Mouse (Mus musculus): Measurements from ENCODE around the gene Thrsp. TPM values are rescaled to one million over a fixed set of nuclear protein-coding genes. Genes with fewer than 3 reads are reported as not detected.

The Thrsp gene
- polyA plus RNA-seq, 1 experiment from 2014 or later = 0.48 TPM

DNA sequence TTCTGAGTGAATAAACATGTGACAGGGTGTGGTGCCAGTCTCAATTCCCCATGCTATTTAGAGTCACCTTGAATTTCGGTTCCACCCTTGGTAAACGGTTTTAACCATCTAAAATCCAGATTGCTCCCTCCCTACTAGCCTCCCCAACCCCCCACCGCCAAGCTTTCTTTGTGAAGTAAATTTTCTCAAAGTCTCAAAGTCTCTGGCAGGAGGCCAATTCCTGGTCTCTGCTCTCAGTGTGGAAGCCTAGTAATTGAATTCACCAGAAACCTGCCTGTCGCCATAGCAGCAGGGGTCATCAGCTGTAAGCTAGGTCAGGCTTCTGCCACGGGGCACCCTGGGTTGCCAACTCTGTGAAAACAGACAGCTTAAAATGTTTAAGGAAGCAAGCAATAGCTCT lies 12.2 kb upstream of the Thrsp start:
- Histone ChIP-seq H3K4me1 (peaks cover 22% of the 10 kb centered on the region), H3K36me3 (no peaks in the 10 kb centered on the region), H3K4me2 (replicated peaks) (peak overlapping the region; percentile 36), H3K9ac (no peak overlapping the region), H3K9me3 (no peaks in the 10 kb centered on the region), H3K27me3 (replicated peaks) (no peaks in the 10 kb centered on the region), H3K4me3 (no peak overlapping the region), H3K27ac (peak overlapping the region; percentile 4; the same call in 1 of the 2 replicates)
- peak; percentile 86 for ATAC-seq (ENCODE audit: low FRiP score, low read depth)
- 2% methylated on average over 5 of the region's 5 CpGs for WGBS

DNA sequence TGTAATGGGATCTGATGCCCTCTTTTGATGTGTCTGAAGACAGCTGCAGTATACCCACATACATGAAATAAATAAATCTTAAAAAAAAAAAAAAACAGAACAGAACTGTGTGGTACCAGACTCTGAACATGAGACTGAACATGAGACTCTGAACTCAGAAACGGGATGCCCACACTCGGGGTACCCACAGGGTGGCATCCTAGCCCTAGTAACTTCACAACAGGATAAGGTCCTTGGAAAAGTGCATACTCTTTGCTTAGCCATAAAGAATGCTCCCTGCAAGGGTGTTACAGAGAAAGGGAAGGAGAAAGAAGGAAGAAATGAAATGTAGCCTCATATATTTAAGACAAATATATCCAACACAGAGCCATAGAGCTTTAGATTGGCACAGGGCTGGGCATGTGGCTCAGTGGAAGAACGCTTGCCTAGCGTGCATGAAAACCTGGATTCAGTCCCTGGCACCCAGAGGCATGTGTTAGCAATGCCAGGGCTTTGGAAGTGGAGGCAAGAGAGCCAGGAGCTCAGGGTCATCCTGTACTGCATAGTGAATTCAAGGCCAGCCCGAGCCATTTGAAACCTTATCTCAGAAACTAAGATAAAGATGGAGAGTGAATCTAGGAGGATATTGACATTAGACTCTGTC lies 10.4 kb upstream of the Thrsp start:
- WGBS = 87% methylated on average over 5 of the region's 5 CpGs

GRCm38 (mm10) chr7:97427296-97427695 lies 9.8 kb upstream of the Thrsp start:
- no peak overlapping the region for H3K9ac ChIP-seq
- no peak overlapping the region for H3K4me2 ChIP-seq (replicated peaks)
- no peaks in the 10 kb centered on the region for H3K9me3 ChIP-seq
- 87% methylated on average over 6 of the region's 6 CpGs for WGBS
- no peak overlapping the region for H3K4me3 ChIP-seq
- no peaks in the 10 kb centered on the region for H3K36me3 ChIP-seq
- peaks cover 22% of the 10 kb centered on the region for H3K4me1 ChIP-seq
- H3K27ac ChIP-seq = no peak overlapping the region
- ATAC-seq (ENCODE audit: low FRiP score, low read depth) = no peak
- H3K27me3 ChIP-seq (replicated peaks) = no peaks in the 10 kb centered on the region

More for the DNA sequence above, 10.4 kb upstream of the Thrsp start:
- Histone ChIP-seq H3K27ac (no peak overlapping the region), H3K4me3 (no peak overlapping the region), H3K4me2 (replicated peaks) (no peak overlapping the region), H3K9me3 (no peaks in the 10 kb centered on the region), H3K4me1 (peaks cover 22% of the 10 kb centered on the region), H3K9ac (no peak overlapping the region), H3K36me3 (no peaks in the 10 kb centered on the region), H3K27me3 (replicated peaks) (no peaks in the 10 kb centered on the region)
- no peak for ATAC-seq (ENCODE audit: low FRiP score, low read depth)

DNA sequence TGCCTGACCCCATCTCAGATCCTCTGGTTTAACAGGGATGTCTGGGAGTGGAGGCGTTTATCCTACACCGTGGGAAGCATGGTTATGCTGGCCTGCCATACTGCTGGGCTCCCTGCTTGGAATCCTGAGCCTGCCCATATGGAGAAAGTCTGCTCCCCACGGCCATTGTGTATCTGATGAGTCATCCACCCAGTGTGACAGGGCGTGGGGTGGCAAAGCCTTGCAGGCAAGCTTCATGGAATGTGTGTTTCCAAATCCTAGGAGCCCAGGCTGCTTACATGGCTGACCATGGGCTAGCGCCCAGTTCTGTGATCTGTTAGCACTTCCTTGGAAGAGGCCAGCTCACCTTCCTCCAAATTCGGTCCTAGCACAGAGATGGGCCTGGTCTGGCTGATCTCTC lies 9.0 kb upstream of the Thrsp start:
- 76% methylated on average over 6 of the region's 6 CpGs for WGBS
- Histone ChIP-seq H3K4me3 (no peak overlapping the region), H3K9ac (no peak overlapping the region), H3K27ac (no peak overlapping the region), H3K36me3 (no peaks in the 10 kb centered on the region), H3K4me1 (peaks cover 20% of the 10 kb centered on the region), H3K27me3 (replicated peaks) (no peaks in the 10 kb centered on the region), H3K9me3 (no peaks in the 10 kb centered on the region), H3K4me2 (replicated peaks) (no peak overlapping the region)
- no peak for ATAC-seq (ENCODE audit: low FRiP score, low read depth)

DNA sequence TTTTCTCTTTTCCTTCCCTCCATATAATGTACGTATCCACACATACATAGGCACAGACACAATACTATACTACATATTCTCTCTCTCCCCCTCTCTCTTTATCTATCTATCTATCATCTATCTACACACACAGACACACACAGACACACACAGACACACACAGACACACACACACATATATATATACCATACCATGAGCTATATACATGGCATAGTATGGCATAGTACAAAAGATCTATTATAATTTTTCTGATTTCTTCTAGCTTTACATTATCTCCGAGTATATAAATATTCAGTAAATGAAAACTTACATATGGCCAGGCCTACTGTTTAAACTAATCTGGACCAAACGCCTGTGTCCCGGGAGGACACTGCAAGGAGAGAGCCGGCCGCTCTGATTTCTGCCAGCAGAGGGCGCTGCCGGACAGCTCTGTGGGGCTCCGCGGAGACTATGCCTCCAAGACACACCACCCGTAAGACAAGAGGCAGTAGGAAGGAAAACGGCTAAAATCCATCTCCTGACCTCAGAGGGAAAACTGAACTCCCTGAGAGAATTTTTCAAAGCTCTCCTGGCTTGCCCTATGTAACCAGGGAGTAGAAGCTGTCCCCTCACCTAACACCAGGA lies 7.2 kb upstream of the Thrsp start:
- ATAC-seq (ENCODE audit: low FRiP score, low read depth) = peak; percentile 71; the same call in 1 of the 2 replicates
- 10% methylated on average over 12 of the region's 12 CpGs for WGBS
- H3K27me3 ChIP-seq (replicated peaks) = no peaks in the 10 kb centered on the region

GRCm38 (mm10) chr7:97423754-97424153 lies 6.2 kb upstream of the Thrsp start:
- no peak for ATAC-seq (ENCODE audit: low FRiP score, low read depth)

More for the DNA sequence above, 7.2 kb upstream of the Thrsp start:
- H3K4me1 ChIP-seq = peaks cover 10% of the 10 kb centered on the region
- H3K9ac ChIP-seq = no peak overlapping the region
- H3K36me3 ChIP-seq = no peaks in the 10 kb centered on the region
- H3K27ac ChIP-seq = no peak overlapping the region
- H3K4me2 ChIP-seq (replicated peaks) = 0 out of 2 replicates have a peak overlapping the region, but pooled peaks have one; percentile 9
- H3K4me3 ChIP-seq = no peak overlapping the region
- no peaks in the 10 kb centered on the region for H3K9me3 ChIP-seq

DNA sequence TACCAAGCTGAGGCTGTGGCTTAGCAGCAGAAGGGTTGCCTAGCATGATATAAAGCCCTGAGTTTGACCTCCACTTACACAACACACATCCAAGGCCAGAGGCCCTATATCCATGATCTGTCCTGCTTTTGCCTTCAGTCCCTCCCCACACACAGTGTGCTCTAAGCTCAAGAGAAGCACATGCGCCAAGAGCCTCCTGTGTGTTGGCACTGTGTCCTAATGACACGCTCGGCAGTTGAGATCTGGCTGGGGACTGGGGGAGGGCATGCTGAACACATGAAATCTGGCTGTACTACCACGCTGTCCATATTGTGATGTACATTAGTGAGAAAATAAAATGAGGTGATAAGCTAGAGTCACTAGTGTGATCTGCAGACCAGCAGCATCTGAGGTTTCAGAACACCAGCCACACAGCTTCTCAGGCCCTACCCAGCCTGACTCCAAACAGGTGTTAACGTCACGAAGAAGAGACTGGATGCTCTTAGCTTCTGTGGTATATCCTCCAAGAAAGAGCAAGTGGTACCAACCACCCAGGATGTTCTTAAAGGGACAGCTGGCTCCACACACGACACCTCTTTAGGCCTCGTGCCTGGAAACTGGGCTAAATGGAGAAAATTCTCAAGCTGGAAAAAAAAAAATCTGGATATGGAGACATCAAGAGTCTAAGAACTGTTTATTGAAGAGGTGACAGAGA lies 3.6 kb upstream of the Thrsp start:
- Histone ChIP-seq H3K27ac (no peak overlapping the region), H3K4me3 (no peak overlapping the region), H3K4me2 (replicated peaks) (no peak overlapping the region), H3K27me3 (replicated peaks) (no peaks in the 10 kb centered on the region), H3K4me1 (0 out of 2 replicates have a peak, but pooled peaks cover 2% of the 10 kb centered on the region), H3K9ac (no peak overlapping the region), H3K36me3 (no peaks in the 10 kb centered on the region), H3K9me3 (no peaks in the 10 kb centered on the region)
- ATAC-seq (ENCODE audit: low FRiP score, low read depth) = no peak
- 86% methylated on average over 8 of the region's 8 CpGs for WGBS

More at GRCm38 (mm10) chr7:97423754-97424153, 6.2 kb upstream of the Thrsp start:
- 64% methylated on average over 5 of the region's 5 CpGs for WGBS
- Histone ChIP-seq H3K4me3 (no peak overlapping the region), H3K9ac (no peak overlapping the region), H3K9me3 (no peaks in the 10 kb centered on the region), H3K36me3 (no peaks in the 10 kb centered on the region), H3K4me2 (replicated peaks) (no peak overlapping the region), H3K27ac (no peak overlapping the region), H3K4me1 (0 out of 2 replicates have a peak, but pooled peaks cover 2% of the 10 kb centered on the region), H3K27me3 (replicated peaks) (no peaks in the 10 kb centered on the region)

GRCm38 (mm10) chr7:97420406-97420805 lies 2.9 kb upstream of the Thrsp start:
- no peak for ATAC-seq (ENCODE audit: low FRiP score, low read depth)
- no peaks in the 10 kb centered on the region for H3K9me3 ChIP-seq
- 79% methylated on average over 1 of the region's 1 CpGs for WGBS

DNA sequence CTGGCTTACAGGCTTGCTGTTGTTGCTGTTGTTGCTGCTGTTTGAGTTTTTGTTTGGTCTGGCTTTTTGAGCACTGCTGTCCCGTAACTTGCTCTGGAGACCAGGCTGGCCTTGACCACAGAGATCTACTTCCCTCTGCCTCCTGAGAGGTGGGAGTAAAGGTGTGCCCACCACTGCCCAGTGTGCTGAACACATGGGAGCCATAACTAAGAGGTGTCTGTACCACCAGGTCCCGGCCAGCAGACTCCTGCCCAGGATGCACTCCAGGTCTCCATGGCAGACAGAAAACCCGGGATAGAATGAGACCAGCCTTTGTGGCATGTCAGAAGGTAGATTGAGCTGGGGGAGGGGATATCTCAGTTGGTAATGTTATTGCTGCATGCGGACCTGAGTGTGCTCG lies 1.6 kb upstream of the Thrsp start:
- WGBS = 81% methylated on average over 5 of the region's 5 CpGs

More at GRCm38 (mm10) chr7:97420406-97420805, 2.9 kb upstream of the Thrsp start:
- Histone ChIP-seq H3K27ac (no peak overlapping the region), H3K27me3 (replicated peaks) (no peaks in the 10 kb centered on the region), H3K4me3 (no peak overlapping the region), H3K36me3 (no peaks in the 10 kb centered on the region), H3K4me2 (replicated peaks) (no peak overlapping the region), H3K9ac (no peak overlapping the region), H3K4me1 (0 out of 2 replicates have a peak, but pooled peaks cover 2% of the 10 kb centered on the region)

GRCm38 (mm10) chr7:97418717-97419116 lies 1.2 kb upstream of the Thrsp start:
- no peaks in the 10 kb centered on the region for H3K27me3 ChIP-seq (replicated peaks)
- no peaks in the 10 kb centered on the region for H3K36me3 ChIP-seq
- no peak overlapping the region for H3K27ac ChIP-seq
- ATAC-seq (ENCODE audit: low FRiP score, low read depth) = no peak
- H3K4me1 ChIP-seq = no peaks in the 10 kb centered on the region
- H3K4me3 ChIP-seq = no peak overlapping the region
- no peaks in the 10 kb centered on the region for H3K9me3 ChIP-seq
- no peak overlapping the region for H3K9ac ChIP-seq
- WGBS = 74% methylated on average over 5 of the region's 5 CpGs
- H3K4me2 ChIP-seq (replicated peaks) = no peak overlapping the region

More for the DNA sequence above, 1.6 kb upstream of the Thrsp start:
- H3K27me3 ChIP-seq (replicated peaks) = no peaks in the 10 kb centered on the region
- H3K9me3 ChIP-seq = no peaks in the 10 kb centered on the region
- no peak for ATAC-seq (ENCODE audit: low FRiP score, low read depth)
- no peak overlapping the region for H3K4me2 ChIP-seq (replicated peaks)
- no peak overlapping the region for H3K27ac ChIP-seq
- no peak overlapping the region for H3K4me3 ChIP-seq
- H3K4me1 ChIP-seq = no peaks in the 10 kb centered on the region
- H3K9ac ChIP-seq = no peak overlapping the region
- no peaks in the 10 kb centered on the region for H3K36me3 ChIP-seq

DNA sequence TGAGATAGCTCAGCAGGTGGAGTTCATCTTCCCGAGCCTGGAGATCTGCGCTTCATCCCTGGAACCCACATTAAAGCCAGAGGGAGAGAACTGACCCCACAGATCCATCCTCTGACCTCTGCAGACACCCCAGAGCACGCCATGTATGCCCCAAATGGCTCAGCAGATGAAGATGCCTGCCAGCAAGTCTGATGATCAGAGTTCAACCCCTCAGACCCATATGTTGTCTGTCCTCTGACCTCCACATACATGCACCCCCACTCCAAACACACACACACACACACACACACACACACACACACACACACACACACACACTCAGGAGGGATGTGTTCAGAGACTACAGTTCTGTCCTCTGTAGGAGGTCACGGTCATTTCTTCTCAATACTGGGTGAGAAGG lies 1.1 kb downstream of the Thrsp start:
- 85% methylated on average over 4 of the region's 4 CpGs for WGBS
- Histone ChIP-seq H3K4me3 (no peak overlapping the region), H3K9ac (no peak overlapping the region), H3K4me1 (no peaks in the 10 kb centered on the region), H3K27ac (no peak overlapping the region), H3K27me3 (replicated peaks) (no peaks in the 10 kb centered on the region), H3K4me2 (replicated peaks) (no peak overlapping the region), H3K36me3 (peaks cover 2% of the 10 kb centered on the region; the same call in 1 of the 2 replicates), H3K9me3 (no peaks in the 10 kb centered on the region)
- ATAC-seq (ENCODE audit: low FRiP score, low read depth) = no peak

DNA sequence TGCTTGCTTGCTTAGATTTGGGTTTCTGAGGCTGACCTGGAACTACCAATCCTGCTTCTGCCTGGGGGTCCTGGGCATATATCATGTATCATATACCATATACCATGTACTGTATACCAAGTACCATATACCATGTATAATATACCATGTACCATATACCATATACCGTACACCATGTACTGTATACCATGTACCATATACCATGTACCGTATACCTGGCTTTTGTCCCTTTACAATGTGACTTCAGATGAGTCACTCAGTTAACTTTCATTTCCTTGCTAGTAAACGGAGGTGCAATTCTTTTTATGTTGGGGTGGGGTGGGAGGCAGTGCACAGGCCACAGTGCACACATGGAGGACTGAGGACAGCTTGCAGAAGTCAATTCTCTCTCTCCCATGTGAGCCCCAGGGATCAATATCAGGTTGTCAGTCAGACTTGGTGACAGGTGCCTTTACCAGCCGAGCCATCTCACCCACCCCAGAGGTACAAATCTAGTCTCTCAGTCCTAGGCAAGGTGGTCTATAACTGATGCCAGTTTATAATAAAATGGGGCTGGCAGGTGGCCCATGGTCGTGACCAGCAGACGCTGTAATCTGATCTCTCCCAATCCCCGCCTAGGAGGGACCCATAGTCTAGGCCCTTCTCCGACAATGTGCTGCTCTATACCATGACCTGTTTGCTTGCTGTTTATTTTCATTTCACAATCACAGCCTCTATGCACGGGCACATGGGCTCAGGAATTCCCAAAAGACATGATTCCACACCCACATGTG lies 2.4 kb downstream of the Thrsp start:
- Histone ChIP-seq H3K4me1 (no peaks in the 10 kb centered on the region), H3K9ac (no peak overlapping the region), H3K4me2 (replicated peaks) (no peak overlapping the region), H3K27me3 (replicated peaks) (no peaks in the 10 kb centered on the region), H3K9me3 (no peaks in the 10 kb centered on the region), H3K4me3 (no peak overlapping the region), H3K27ac (no peak overlapping the region), H3K36me3 (peaks cover 15% of the 10 kb centered on the region)
- 60% methylated on average over 9 of the region's 9 CpGs for WGBS
- 0 out of 2 replicates have a peak, but pooled peaks have one; percentile 52 for ATAC-seq (ENCODE audit: low FRiP score, low read depth)
